Mouse (Mus musculus): ENCODE data around the gene Dcst2. TPM values are rescaled to one million over a fixed set of nuclear protein-coding genes. Genes with fewer than 3 reads are reported as not detected.

The Dcst2 gene
- total RNA-seq, 2 experiments from 2014 or later: not detected

DNA sequence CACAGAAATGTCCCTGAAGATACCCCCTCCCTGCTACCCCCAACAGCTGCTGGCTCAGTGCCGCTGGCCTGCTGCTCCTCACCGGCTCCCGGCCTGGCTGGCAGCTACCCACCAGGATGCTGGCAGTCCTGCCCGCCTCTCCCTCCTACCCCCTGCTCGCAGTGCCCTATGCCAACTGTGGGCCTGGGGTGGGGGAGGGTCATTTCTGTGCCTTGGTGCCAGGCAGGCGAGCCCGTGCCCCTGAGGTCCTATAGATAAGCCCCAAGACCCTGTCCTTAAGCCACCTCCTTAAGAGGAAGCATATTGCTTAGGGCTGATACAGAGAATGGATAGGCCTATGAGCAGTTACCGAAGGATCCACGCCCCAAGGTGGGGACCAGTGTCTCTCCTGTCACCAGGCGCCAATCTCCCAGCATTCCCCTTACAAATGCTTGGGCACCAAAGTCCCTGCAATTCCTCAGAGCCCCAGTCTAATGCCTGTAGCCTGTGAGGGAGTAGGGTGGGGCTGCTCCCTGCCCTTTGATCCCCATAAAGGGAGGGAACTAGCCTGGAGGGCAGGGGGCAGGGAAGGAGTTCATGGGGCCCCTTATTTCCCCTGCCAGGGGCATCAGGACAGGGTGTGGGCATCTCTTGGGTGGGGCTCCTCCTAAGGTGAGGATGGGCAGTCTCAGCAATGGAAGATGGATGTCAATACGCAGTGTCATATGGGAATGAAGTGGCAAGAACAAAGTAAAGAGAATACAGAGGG lies 26.5 kb downstream of the Dcst2 start:
- peak; percentile 78 for DNase-seq

GRCm38 (mm10) chr3:89388901-89389740 lies 27.3 kb downstream of the Dcst2 start:
- no peak for DNase-seq

DNA sequence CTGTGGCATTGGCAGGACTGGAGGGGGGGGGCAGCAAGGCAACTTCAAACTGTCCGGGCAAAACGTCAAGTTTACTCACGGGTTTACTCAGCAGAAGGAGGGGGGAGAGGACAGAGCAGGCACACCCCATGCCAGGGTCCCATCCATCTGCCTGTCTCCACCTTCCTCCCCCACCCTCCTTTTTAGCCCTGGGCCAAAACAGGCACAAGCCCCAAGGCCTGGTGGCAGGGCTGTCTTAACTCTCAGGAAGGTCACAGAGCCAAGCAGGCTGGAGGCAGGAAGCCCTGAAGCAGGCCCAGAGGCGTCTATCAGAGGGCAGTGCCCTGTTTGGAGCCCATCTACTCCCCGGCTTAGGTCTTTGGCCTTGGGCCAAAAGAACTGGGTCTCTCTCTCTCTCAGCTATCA lies 28.3 kb downstream of the Dcst2 start:
- DNase-seq: peak; percentile 74

- DNase-seq: peak; percentile 43
Observed at GRCm38 (mm10) chr3:89390699-89391662, 29.2 kb downstream of the Dcst2 start.

- DNase-seq: peak; percentile 76
Observed at GRCm38 (mm10) chr3:89391663-89392511, 30.1 kb downstream of the Dcst2 start.

DNA sequence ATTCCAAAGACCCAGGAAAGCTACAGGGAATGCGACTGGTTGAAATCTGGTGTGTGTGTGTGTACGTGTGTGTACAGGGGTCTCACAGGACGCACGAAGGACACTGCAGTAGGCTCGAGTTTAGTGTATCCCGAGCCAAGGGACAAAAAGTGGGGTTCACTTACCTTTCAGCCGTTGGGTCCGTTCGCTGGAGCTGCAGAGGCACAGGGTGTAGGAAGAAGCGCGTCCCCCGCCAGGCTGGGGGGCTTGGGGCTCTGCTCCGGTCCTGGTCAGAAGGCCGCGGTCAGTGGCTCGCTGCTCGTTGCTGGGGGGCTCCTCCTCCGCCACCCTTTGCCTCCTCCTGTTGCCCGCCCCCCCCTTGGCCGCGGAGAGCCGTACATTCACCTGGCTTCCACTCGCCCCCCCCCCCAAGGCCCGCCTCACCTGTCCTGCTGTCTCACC lies 31.1 kb downstream of the Dcst2 start:
- DNase-seq: peak; percentile 51

DNA sequence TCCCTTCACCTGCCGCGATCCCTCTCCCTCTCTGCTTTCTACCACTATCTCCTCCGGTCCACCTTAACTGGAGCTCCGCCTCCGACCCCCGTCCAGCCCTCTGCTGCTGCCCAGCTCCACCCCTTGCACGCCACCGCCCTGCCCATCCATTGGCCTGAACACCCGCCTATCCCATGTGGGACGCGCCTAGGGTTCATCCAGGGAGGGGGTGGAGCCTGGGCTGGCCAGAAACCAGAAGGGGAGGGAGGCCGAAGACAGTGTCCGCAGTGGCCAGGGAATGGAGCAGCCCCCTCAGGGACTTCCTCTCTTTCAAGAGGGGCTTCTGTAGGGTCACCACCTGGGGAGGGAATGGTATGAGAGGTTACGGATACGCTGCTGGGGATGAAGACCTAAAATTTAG lies 31.8 kb downstream of the Dcst2 start:
- DNase-seq: peak; percentile 99

DNA sequence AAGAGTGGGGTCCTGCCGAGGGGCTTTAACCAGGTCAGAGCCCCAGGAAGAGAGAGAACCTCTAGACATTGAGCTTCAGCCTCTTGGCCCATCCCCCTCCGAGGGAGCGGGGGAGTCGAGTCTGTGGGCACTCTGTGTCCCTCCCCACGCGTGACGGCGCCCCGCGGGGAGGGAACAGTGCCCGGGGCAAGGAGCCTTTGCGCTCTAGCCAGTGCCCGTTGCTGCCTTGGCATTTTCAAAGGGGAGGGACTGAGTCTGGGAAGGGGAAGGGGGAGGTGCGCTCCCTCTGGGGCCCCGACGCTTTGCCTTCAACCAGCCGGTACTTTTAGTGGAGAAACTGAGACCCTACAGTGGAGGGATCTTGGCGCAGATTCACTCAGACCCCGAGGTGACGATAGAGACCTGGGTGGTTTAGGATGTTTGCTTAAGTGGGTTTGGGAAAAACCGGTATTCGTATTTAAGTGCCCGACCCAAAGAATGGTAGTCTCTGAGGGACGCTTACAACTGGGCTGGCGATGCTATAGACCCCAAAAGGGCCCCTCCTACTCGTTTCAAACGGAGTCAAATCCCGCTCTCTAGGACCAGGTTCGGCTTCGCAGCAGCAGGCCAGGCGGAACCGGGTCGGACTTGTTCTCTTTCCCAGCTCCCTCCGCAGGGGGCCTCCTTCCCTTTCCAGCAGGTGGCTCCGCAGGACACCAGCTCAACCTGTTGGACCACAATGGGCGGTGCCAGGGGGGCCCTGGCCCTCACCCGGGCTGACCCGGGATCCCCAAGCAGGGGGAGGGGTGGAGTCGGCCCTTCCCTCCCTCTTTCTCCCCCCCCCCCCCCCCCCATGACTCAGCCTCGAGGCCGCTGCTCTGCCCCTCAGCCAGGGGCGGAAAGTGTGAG lies 32.5 kb downstream of the Dcst2 start, which contains the start of gene Zbtb7b:
TSS of gene Zbtb7b (minus strand) at position 771 of the 888 bp plus-strand sequence.
- peak; percentile 88 for DNase-seq

DNA sequence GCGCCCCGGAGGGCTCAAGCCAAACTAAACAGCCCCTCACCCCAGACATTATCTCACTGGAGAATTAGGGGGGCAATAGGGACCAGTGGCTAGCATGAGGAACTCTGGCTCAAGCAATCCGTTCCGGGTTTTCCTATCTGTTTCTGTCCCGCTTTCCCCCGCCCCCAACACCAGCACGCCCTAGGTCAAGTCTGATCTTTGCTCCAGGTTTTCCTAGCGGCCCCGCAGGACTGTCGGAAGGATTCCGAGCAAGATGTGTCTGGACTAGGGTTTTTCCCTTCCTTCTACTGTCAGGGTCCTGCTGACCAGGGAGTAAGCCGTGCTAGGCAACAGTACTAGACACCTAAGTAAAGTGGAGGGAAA lies 33.1 kb downstream of the Dcst2 start:
- peak; percentile 86 for DNase-seq

- DNase-seq: no peak
Observed at GRCm38 (mm10) chr3:89395419-89395805, 33.6 kb downstream of the Dcst2 start.

DNA sequence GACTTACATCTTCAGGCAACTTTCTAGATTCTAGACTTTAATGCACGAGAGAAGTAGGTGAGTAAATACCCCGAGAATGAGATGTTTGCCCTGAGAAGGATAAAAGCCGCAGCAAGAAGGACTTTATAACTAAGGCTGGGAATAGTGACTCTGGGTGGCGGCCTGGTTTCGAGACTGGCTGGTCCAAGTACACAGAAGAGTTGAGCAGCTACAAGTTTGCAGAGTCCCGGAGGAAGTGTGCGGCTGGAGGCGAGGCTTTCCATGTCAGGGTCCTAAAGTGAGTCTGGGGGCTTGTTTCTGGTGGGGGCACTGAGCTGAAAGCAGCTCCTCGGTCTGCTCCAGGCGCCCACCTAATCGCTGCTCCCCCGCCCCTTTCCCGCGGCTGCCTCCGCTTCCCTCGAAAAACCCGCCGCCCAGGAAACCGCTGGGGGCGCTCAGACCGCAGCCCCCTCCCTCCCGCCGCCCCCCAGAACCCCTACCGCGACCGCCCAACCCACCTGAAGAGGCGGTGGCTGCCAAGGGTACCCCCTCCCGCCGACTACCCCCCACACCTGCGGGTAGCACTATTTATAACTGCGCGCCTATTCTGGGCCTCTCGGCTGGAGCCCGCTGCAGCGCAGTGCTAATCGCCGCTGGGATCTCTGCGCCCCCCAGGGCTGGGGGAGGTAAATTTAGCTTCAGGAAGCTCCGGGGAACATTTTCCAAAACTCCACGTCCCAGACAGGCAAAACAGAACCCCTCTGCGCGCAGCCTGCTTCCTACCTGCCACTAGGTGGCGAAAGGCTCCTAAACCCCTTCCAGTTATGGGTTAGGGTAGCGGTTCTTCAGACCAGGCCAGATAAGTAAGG lies 34.3 kb downstream of the Dcst2 start:
- peak; percentile 49 for DNase-seq

DNA sequence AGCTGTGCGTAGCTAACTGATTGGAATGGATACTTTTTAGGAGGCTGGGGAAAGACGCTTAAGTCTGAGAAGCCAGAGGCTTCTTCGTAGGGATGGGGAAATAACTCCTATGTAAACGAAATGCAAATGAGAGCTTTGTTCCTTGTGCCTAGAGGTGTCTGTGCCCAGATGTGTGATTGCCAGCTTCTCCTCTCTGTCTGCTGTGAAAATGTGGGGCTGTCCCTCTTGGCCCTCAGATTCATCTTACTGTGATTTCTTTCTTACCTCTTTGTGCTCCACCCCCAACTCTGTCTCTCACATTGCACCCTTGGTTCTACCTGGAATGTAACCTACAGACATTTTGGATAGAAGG lies 34.9 kb downstream of the Dcst2 start:
- no peak for DNase-seq

DNA sequence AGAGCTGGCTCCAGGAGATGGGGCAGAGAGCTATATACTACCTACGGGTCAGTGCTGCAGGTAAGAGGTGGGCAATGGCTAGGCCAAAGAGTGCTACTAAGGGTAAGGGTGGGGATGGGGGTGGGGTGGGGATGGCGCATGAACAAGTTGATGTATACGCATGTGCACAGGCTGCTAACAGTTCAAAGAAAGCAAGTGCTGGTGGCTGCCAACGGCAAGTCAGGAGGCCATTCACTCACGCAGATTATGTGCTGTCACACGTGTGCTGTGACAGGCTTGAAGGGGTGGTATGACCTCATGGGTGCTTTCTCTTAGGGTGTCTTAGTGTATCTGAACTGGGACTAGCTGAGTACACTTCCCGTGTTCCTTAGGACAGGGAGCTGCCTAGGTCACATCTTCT lies 39.6 kb downstream of the Dcst2 start:
- DNase-seq: no peak

DNA sequence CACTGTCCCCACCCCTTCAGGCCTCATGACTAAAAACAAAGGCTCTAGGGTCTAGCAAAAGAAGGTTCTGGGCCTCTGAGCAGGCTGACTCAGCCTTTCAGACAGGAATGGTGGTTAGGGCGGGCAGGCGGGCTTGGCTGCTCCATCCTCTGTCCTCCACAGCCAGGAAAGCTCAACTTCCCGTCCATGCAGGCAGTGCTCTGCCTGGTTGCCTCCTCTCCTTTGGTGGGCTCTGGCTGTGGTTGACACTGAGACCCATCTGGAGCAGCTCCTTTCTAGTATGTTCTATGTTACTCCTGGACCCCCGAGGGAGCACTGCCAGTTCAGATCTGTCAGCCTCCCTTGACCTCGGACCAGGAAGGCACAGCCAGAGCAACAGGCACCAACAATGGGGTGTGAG lies 40.9 kb downstream of the Dcst2 start, which contains the start of gene Lenep:
TSS of gene Lenep (minus strand) at position 101 of the 400 bp plus-strand sequence.
- DNase-seq: no peak

- peak; percentile 54 for DNase-seq
Observed at GRCm38 (mm10) chr3:89406887-89407286, 45.1 kb downstream of the Dcst2 start.

GRCm38 (mm10) chr3:89408448-89408847 lies 46.7 kb downstream of the Dcst2 start:
- DNase-seq: no peak

DNA sequence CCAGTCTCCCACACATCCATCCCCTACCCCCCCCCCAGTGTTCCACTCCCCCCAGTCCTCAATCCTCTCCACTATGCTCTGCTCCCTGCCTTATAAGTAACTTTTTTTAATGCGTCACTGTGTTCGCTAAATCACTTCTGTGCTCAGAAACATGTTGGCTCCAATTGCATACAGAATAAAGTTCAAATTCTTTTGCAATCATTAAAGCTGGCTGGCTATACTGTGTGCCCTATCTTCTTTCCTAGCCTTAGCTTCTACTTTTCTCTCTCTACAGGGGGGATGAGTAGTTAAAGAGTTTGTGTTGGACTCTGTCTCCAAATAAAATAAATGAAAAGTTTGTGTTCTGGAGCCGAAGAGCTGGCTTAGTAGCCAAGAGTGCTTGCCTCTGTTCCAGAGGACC lies 47.9 kb downstream of the Dcst2 start:
- DNase-seq: no peak

GRCm38 (mm10) chr3:89410864-89411263 lies 49.1 kb downstream of the Dcst2 start:
- DNase-seq: no peak

Data from gastrocnemius, postnatal 25 days (tissue).